ENCODE assay signal across 25 mouse cellular contexts in genomic region chrX:7904441-7904840, GRCm38 (mm10). TPM values are rescaled to one million over a fixed set of nuclear protein-coding genes. Genes with fewer than 3 reads are reported as not detected.
"Had no signal": no experiment of that assay in that cellular context is flagged by ENCODE, and none has a peak within 500 bp of the region (broad histone marks: within the 10 kb centered on the region; RNA-seq: fewer than 3 reads in every experiment).

No protein-coding gene starts in this region.

- DNase-seq: retina, postnatal 1 day; right cerebral cortex, adult 18-20 months; right cerebral cortex, postnatal 14 days; right cerebral cortex, postnatal 25 days; right cerebral cortex, postnatal 4 days; spleen, adult 18-20 months; thymus, adult 18-20 months; thymus, adult 2 months; thymus, postnatal 14 days; thymus, postnatal 25 days; thymus, postnatal 36 days; thymus, postnatal 4 days had no signal

RNA-seq across cellular contexts. Expression of gene Gm10491, which starts 3.2 kb away (rescaled TPM):
- total RNA-seq: neutrophil, adult 5-6 weeks had no signal
- polyA plus RNA-seq: neural tube, embryonic 13.5 days; neural tube, embryonic 14.5 days; neural tube, embryonic 15.5 days; small intestine, adult 2 months; spleen, adult 2 months; stomach, embryonic 14.5 days; stomach, embryonic 15.5 days; stomach, embryonic 16.5 days; stomach, postnatal 0 days; testis, adult 2 months; thymus, adult 2 months; thymus, postnatal 0 days; urinary bladder, adult 2 months had no signal

RNA-seq across cellular contexts. Expression of gene Gm10490, which starts 4.9 kb away (rescaled TPM):
- polyA plus RNA-seq: neural tube, embryonic 13.5 days; neural tube, embryonic 14.5 days; neural tube, embryonic 15.5 days; small intestine, adult 2 months; spleen, adult 2 months; stomach, embryonic 14.5 days; stomach, embryonic 15.5 days; stomach, embryonic 16.5 days; stomach, postnatal 0 days; testis, adult 2 months; thymus, adult 2 months; thymus, postnatal 0 days; urinary bladder, adult 2 months had no signal

RNA-seq across cellular contexts. Expression of gene Pcsk1n, which starts 15.2 kb away (rescaled TPM):
- total RNA-seq: neutrophil, adult 5-6 weeks had no signal
